Mouse (Mus musculus): ENCODE measurements at regions not wholly inside any gene's neighbourhood (a gene's known extent, or its start where the extent isn't known, plus 50 kb on each side); places are given as distances from the start of the nearest gene placed in this dataset.

- no peak for TF ChIP-seq CTCF (IDR thresholded peaks at IDR 0.05 in 2 of 3, conservative IDR thresholded peaks at IDR 0.05 in 1 of 3; ENCODE audit: control insufficient read depth in 1 of 3, insufficient read depth in 1 of 3, low read depth in 2 of 3, low read length in 3 of 3, poor library complexity in 1 of 3, severe bottlenecking in 1 of 3)
- TF ChIP-seq EP300 (IDR thresholded peaks at IDR 0.05; ENCODE audit: low read depth in 1 of 2, low read length in 2 of 2): no peak
- TF ChIP-seq SMC3 (IDR thresholded peaks at IDR 0.05; ENCODE audit: low read depth, low read length): no peak
- TF ChIP-seq MAX (IDR thresholded peaks at IDR 0.05; ENCODE audit: low read length): no peak
- no peak for TF ChIP-seq POLR2A (IDR thresholded peaks at IDR 0.05; ENCODE audit: control insufficient read depth in 1 of 2, insufficient read depth in 1 of 2, low read depth in 1 of 2, low read length in 2 of 2, poor library complexity in 1 of 2)
- no peak for TF ChIP-seq JUND (IDR thresholded peaks at IDR 0.05; ENCODE audit: low read depth, low read length)
- TF ChIP-seq MYB (IDR thresholded peaks at IDR 0.05; ENCODE audit: low read depth, low read length): no peak
- no peak for TF ChIP-seq E2F4 (IDR thresholded peaks at IDR 0.05; ENCODE audit: borderline replicate concordance, low read depth, low read length)
Observed at GRCm38 (mm10) chr2:114935436-114935835, 280.7 kb upstream of the Dph6 start.

All from MEL (cell line).